12 mouse cellular contexts compared by ENCODE assay signal in the genomic region with DNA sequence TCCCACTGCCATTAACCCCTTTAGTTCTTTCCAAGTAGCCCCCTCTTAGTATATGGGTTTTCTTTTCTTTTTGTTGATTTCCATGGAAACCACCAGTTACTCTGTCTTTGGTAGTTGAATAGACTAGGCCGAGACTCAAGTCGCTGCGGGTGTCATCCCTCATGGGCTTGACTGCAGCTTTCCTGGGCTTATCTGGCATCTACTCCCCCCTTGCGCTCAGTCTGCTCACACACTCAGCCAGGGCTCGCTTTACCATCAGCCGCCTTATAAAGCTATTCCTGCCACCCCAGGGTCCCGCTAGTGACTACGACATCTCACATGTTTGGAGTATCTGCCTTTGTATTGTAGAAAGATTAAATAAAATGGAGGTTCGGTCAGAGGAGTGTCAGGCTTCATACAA.
A peak's percentile ranks its signal among the peaks of the same experiment; 100 is the strongest.
DNase-seq lines count a peak whose midpoint lies in the region; ATAC-seq and TF ChIP-seq lines count a peak whose summit lies in the region.
"Had no signal": no experiment of that assay in that cellular context is flagged by ENCODE, and none has a peak within 500 bp of the region (broad histone marks: within the 10 kb centered on the region; RNA-seq: fewer than 3 reads in every experiment).

No protein-coding gene starts in this region.

- TF ChIP-seq EP300 in liver, postnatal 0 days (IDR thresholded peaks at IDR 0.05; ENCODE audit: low read depth) = no peak

- H3K27me3 ChIP-seq in heart, embryonic 12.5 days (replicated peaks) = no peaks in the 10 kb centered on the region
- no peaks in the 10 kb centered on the region for H3K27me3 ChIP-seq in lung, embryonic 14.5 days (ENCODE audit: insufficient read depth, low read length)
- no peaks in the 10 kb centered on the region for H3K27me3 ChIP-seq in cerebellum, adult 2 months (ENCODE audit: control insufficient read depth, insufficient read depth, low read length)
- H3K27me3 ChIP-seq in liver, postnatal 0 days (ENCODE audit: insufficient read depth, low read length) = no peaks in the 10 kb centered on the region
- H3K27me3 ChIP-seq: embryonic facial prominence, embryonic 12.5 days; liver, embryonic 13.5 days had no signal

- no peak for ATAC-seq in heart, embryonic 12.5 days (ENCODE audit: insufficient number of reproducible peaks, low FRiP score)
- ATAC-seq in lung, embryonic 14.5 days (ENCODE audit: insufficient read depth) = peak; percentile 16; the same call in 1 of the 2 replicates
- no peak for ATAC-seq in liver, postnatal 0 days
- ATAC-seq: CD4-positive, CD25-positive, alpha-beta regulatory T cell, adult 4 months had no signal

- 0 out of 2 replicates have a peak overlapping the region, but pooled peaks have one; percentile 42 for H3K9ac ChIP-seq in heart, embryonic 12.5 days
- H3K9ac ChIP-seq in lung, embryonic 14.5 days = no peak overlapping the region
- no peak overlapping the region for H3K9ac ChIP-seq in liver, postnatal 0 days (replicated peaks)
- H3K9ac ChIP-seq: embryonic facial prominence, embryonic 12.5 days; liver, embryonic 13.5 days had no signal

- no peak for DNase-seq in heart, adult 11 months
- DNase-seq in lung, embryonic 14.5 days = no peak
- DNase-seq in lung, postnatal 25 days (ENCODE audit: low spot score) = no peak
- DNase-seq in cerebellum, adult 2 months = peak; percentile 20 to 31
- DNase-seq in cerebellum, postnatal 14 days = peak; percentile 12 to 32
- DNase-seq in liver, postnatal 0 days = no peak
- DNase-seq: liver, embryonic 13.5 days; thymus, adult 2 months had no signal

- no peak for TF ChIP-seq POLR2A in cerebellum, adult 2 months (IDR thresholded peaks at IDR 0.05; ENCODE audit: borderline replicate concordance, insufficient read depth, low read length)

- peak overlapping the region; percentile 89 for H3K27ac ChIP-seq in heart, embryonic 12.5 days (ENCODE audit: poor library complexity, severe bottlenecking)
- peak overlapping the region; percentile 39; the same call in 1 of the 2 replicates for H3K27ac ChIP-seq in lung, embryonic 14.5 days (ENCODE audit: low read depth)
- H3K27ac ChIP-seq in cerebellum, adult 2 months (ENCODE audit: insufficient read depth, low read length) = peak overlapping the region; percentile 78; the same call in 1 of the 2 replicates
- H3K27ac ChIP-seq in liver, postnatal 0 days (ENCODE audit: low read depth) = no peak overlapping the region
- H3K27ac ChIP-seq: embryonic facial prominence, embryonic 12.5 days; limb, embryonic 10.5 days; liver, embryonic 13.5 days had no signal

- WGBS in heart, embryonic 12.5 days = 22% methylated on average over 9 of the region's 9 CpGs
- WGBS in lung, embryonic 14.5 days = 31% methylated on average over 9 of the region's 9 CpGs
- WGBS in cerebellum, adult 2 months = 57% methylated on average over 9 of the region's 9 CpGs
- 74% methylated on average over 9 of the region's 9 CpGs for WGBS in liver, postnatal 0 days (ENCODE audit: insufficient replicate concordance)

- H3K36me3 ChIP-seq in heart, embryonic 12.5 days = peaks cover 5% of the 10 kb centered on the region
- no peaks in the 10 kb centered on the region for H3K36me3 ChIP-seq in lung, embryonic 14.5 days (ENCODE audit: insufficient read depth)
- no peaks in the 10 kb centered on the region for H3K36me3 ChIP-seq in liver, postnatal 0 days (replicated peaks; ENCODE audit: insufficient read depth, low read length)
- H3K36me3 ChIP-seq: embryonic facial prominence, embryonic 12.5 days; limb, embryonic 10.5 days; liver, embryonic 13.5 days had no signal

- H3K9me3 ChIP-seq in heart, embryonic 12.5 days (replicated peaks) = no peaks in the 10 kb centered on the region
- H3K9me3 ChIP-seq in lung, embryonic 14.5 days (ENCODE audit: low read depth, low read length) = no peaks in the 10 kb centered on the region
- H3K9me3 ChIP-seq in liver, postnatal 0 days (ENCODE audit: low read length) = no peaks in the 10 kb centered on the region
- H3K9me3 ChIP-seq: embryonic facial prominence, embryonic 12.5 days; limb, embryonic 10.5 days; liver, embryonic 13.5 days had no signal

- peaks cover 37% of the 10 kb centered on the region for H3K4me1 ChIP-seq in heart, embryonic 12.5 days (replicated peaks)
- H3K4me1 ChIP-seq in lung, embryonic 14.5 days (ENCODE audit: insufficient read depth) = peaks cover 11% of the 10 kb centered on the region; the same call in 1 of the 2 replicates
- peaks cover 19% of the 10 kb centered on the region; the same call in 1 of the 2 replicates for H3K4me1 ChIP-seq in cerebellum, adult 2 months (ENCODE audit: control insufficient read depth, insufficient read depth, low read length)
- no peaks in the 10 kb centered on the region for H3K4me1 ChIP-seq in liver, postnatal 0 days (ENCODE audit: insufficient read depth)
- H3K4me1 ChIP-seq: embryonic facial prominence, embryonic 12.5 days; limb, embryonic 10.5 days; liver, embryonic 13.5 days had no signal

- peak overlapping the region; percentile 51 for H3K4me2 ChIP-seq in heart, embryonic 12.5 days
- no peak overlapping the region for H3K4me2 ChIP-seq in lung, embryonic 14.5 days
- H3K4me2 ChIP-seq in liver, postnatal 0 days (ENCODE audit: low read depth, low read length) = no peak overlapping the region
- H3K4me2 ChIP-seq: embryonic facial prominence, embryonic 12.5 days; liver, embryonic 13.5 days had no signal

- no peak overlapping the region for H3K4me3 ChIP-seq in heart, embryonic 12.5 days
- H3K4me3 ChIP-seq in lung, embryonic 14.5 days (ENCODE audit: low read depth, low read length) = no peak overlapping the region
- H3K4me3 ChIP-seq in cerebellum, adult 2 months (replicated peaks; ENCODE audit: insufficient read depth, low read depth, low read length) = no peak overlapping the region
- H3K4me3 ChIP-seq in liver, postnatal 0 days (ENCODE audit: low read depth, low read length) = no peak overlapping the region
- H3K4me3 ChIP-seq: embryonic facial prominence, embryonic 12.5 days; limb, embryonic 10.5 days; liver, embryonic 13.5 days had no signal

- no peak for TF ChIP-seq CTCF in lung, embryonic 14.5 days (IDR thresholded peaks at IDR 0.05; ENCODE audit: low read depth)
- no peak for TF ChIP-seq CTCF in cerebellum, adult 2 months (IDR thresholded peaks at IDR 0.05; ENCODE audit: borderline replicate concordance, insufficient read depth, low read depth, low read length)
- TF ChIP-seq CTCF in liver, postnatal 0 days (IDR thresholded peaks at IDR 0.05; ENCODE audit: low read depth) = no peak

Comparison
In these comparisons a context has a peak if more than half of its experiments do, and no peak if none do; other contexts are left out.
1. DNase-seq: peak in cerebellum, adult 2 months (2 of 2) and cerebellum, postnatal 14 days (2 of 2); none in heart, adult 11 months (single experiment), lung, embryonic 14.5 days (single experiment), lung, postnatal 25 days (single experiment) and liver, postnatal 0 days (single experiment).